Mouse (Mus musculus) kidney, adult 2 months (tissue): Measurements from ENCODE around the gene Dand5.

Experiments
- CTCF ChIP-seq: fragments of 200-500 bp; conservative IDR thresholded peaks from 2 replicates; pipeline ENCODE4 v1.5.1; 2011; ENCODE audit warnings: low read depth, mild to moderate bottlenecking, control low read depth, low read length, moderate library complexity, mixed read lengths; ENCODE audit not compliant: insufficient read depth, insufficient read length
- POLR2A ChIP-seq: fragments of 200-500 bp; IDR thresholded peaks from one replicate; pipeline ENCODE4 v1.6.1; 2011; ENCODE audit warnings: low read depth, low read length, control low read depth

- no peak for TF ChIP-seq CTCF
- TF ChIP-seq POLR2A: no peak
These were observed 28.1 kb downstream of the Dand5 start for GRCm38 (mm10) chr8:84794486-84794885.
